Mouse (Mus musculus): ENCODE data around the gene Dhodh.

- TF ChIP-seq POLR2A (IDR thresholded peaks at IDR 0.05; ENCODE audit: extremely low read depth, insufficient read depth, low read length) (no peak), CTCF (IDR thresholded peaks at IDR 0.05; ENCODE audit: low read depth, low read length) (no peak)
Observed at GRCm38 (mm10) chr8:109614243-109615210, 6.1 kb upstream of the Dhodh start, which contains the start of gene Pkd1l3.

Data from liver, adult 2 months (tissue).